Mouse (Mus musculus): Measurements from ENCODE around the gene Mfsd1.

Mfsd1 gene

GRCm38 (mm10) chr3:67624629-67625028, 42.1 kb downstream of the Mfsd1 start:
- no peak for DNase-seq (ENCODE audit: low read depth, low spot score)

GRCm38 (mm10) chr3:67643135-67643534, 60.6 kb downstream of the Mfsd1 start:
- no peak for DNase-seq (ENCODE audit: low read depth, low spot score)

DNA sequence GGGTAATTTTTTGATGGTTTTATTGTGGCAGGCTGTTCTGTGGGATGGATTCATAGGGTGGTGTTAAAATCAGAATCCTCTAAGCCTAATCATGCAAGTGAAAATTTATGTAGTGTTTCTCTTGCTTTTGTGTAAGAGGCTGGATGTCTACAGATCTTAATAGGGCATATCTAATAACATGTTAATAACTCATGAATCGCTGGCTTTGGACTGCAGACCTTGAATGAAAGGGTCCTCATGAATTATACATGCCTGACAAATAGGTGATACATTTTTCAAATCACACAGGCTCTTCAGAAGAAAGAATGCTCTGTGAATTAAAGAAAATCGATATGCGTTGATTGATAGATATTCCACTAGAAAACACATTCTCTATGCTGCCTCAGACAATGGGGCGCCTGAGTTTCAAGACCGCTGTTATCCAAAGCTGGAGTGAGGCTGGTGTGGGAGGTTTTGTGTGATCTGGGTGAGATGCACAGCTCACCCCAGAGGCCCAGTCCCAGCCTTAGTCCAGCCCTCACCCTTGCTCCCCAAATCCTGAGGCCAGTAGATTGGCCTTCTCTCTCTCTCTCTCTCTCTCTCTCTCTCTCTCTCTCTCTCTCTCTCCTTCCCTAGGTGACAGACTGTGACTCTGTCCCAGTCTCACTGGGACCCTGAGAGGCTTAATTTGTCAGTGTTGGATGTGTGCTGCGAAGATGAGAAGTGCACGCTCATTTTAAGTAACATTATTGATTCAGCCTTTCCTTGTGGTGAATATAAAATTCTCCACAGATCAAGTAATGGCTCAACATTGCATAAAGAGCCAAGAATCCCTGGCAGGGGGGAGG, 63.3 kb downstream of the Mfsd1 start:
- no peak for DNase-seq (ENCODE audit: low read depth, low spot score)

Data from WW6 (cell line).